Mouse (Mus musculus) small intestine, adult 2 months (tissue): ENCODE data around the gene Trmu. TPM values are rescaled to one million over a fixed set of nuclear protein-coding genes. Genes with fewer than 3 reads are reported as not detected.
"Not testable (repeated sequence)": the region's sequence is repeated elsewhere in the genome, so short reads cannot be mapped to it uniquely, and the experiment has no call there.

Experiments
- H3K27ac ChIP-seq: fragments of 200-500 bp; 2 replicates; pipeline ENCODE4 v1.5.1; 2012; ENCODE audit warnings: low read depth, low read length, control low read depth, inconsistent platforms; ENCODE audit not compliant: insufficient read depth
- H3K27me3 ChIP-seq: fragments of 200-500 bp; 2 replicates; pipeline ENCODE4 v1.6.1; 2012; ENCODE audit warnings: mild to moderate bottlenecking, moderate library complexity, low read length, inconsistent platforms; ENCODE audit not compliant: control insufficient read depth, insufficient read depth
- H3K36me3 ChIP-seq: fragments of 200-500 bp; 2 replicates; pipeline ENCODE4 v1.6.1; 2012; ENCODE audit warnings: mild to moderate bottlenecking, low read length, control low read depth, inconsistent platforms; ENCODE audit not compliant: control insufficient read depth, insufficient read depth
- H3K4me1 ChIP-seq: fragments of 200-500 bp; 2 replicates; pipeline ENCODE4 v1.6.1; 2012; ENCODE audit warnings: low read length, inconsistent platforms, mixed read lengths; ENCODE audit not compliant: control insufficient read depth, insufficient read depth, insufficient read length
- H3K4me3 ChIP-seq: fragments of 200-500 bp; 2 replicates; pipeline ENCODE4 v1.5.1; 2012; ENCODE audit warnings: low read depth, mild to moderate bottlenecking, control low read depth, inconsistent platforms, low read length, moderate library complexity
- CTCF ChIP-seq: fragments of 200-500 bp; IDR thresholded peaks from 2 replicates; pipeline ENCODE4 v1.5.1; 2012; ENCODE audit warnings: low read depth, mild to moderate bottlenecking, control low read depth, inconsistent platforms, low read length, moderate library complexity, mixed read lengths; ENCODE audit not compliant: insufficient replicate concordance, insufficient read length; ENCODE audit errors: extremely low read depth
- POLR2A ChIP-seq: fragments of 200-500 bp; IDR thresholded peaks from 2 replicates; pipeline ENCODE4 v1.6.1; 2012; ENCODE audit warnings: low read depth, mild to moderate bottlenecking, control low read depth, inconsistent platforms, low read length, moderate library complexity
- whole genome bisulfite sequencing: fragments of 180-500 bp; shearing (Covaris S2); methylation state at CpG from one replicate; pipeline ENCODE4 v1.1.7; 2018; 5-methylcytosine and 5-hydroxymethylcytosine counted together
- polyA plus RNA-seq: library from polyadenylated mRNA; depleted of rRNA; stranded (reverse); fragments of >200 nt; gene quantifications from 2 replicates; pipeline ENCODE4 v1.2.3, GENCODE M21; 2012

Trmu gene
- polyA plus RNA-seq, 1 experiment = 16.0 TPM

- 55% methylated on average over 6 of the region's 6 CpGs for WGBS
- no peak overlapping the region for H3K27ac ChIP-seq
- no peak for TF ChIP-seq POLR2A
- TF ChIP-seq CTCF = peak; percentile 75; the same call in 1 of the 2 replicates
These were observed 38.1 kb upstream of the Trmu start for GRCm38 (mm10) chr15:85840983-85841382.

GRCm38 (mm10) chr15:85841796-85842360, 37.2 kb upstream of the Trmu start:
- no peaks in the 10 kb centered on the region for H3K27me3 ChIP-seq
- no peak overlapping the region for H3K4me3 ChIP-seq
- H3K27ac ChIP-seq = no peak overlapping the region
- whole genome bisulfite sequencing = 88% methylated on average over 5 of the region's 5 CpGs
- peaks cover 16% of the 10 kb centered on the region for H3K36me3 ChIP-seq
- no peaks in the 10 kb centered on the region; the same call in 1 of the 2 replicates for H3K4me1 ChIP-seq
- TF ChIP-seq POLR2A = no peak
- no peak for TF ChIP-seq CTCF

More at GRCm38 (mm10) chr15:85840983-85841382, 38.1 kb upstream of the Trmu start:
- Histone ChIP-seq H3K27me3 (no peaks in the 10 kb centered on the region), H3K36me3 (peaks cover 15% of the 10 kb centered on the region), H3K4me3 (no peak overlapping the region), H3K4me1 (no peaks in the 10 kb centered on the region; the same call in 1 of the 2 replicates)

- Histone ChIP-seq H3K4me3 (no peak overlapping the region), H3K27ac (no peak overlapping the region), H3K4me1 (no peaks in the 10 kb centered on the region; the same call in 1 of the 2 replicates), H3K36me3 (peaks cover 19% of the 10 kb centered on the region), H3K27me3 (no peaks in the 10 kb centered on the region)
- TF ChIP-seq CTCF = no peak
- TF ChIP-seq POLR2A = no peak
These were observed 34.0 kb upstream of the Trmu start for GRCm38 (mm10) chr15:85845071-85845470.

GRCm38 (mm10) chr15:85851656-85852392, 27.3 kb upstream of the Trmu start:
- Histone ChIP-seq H3K4me3 (no peak overlapping the region), H3K36me3 (peaks cover 7% of the 10 kb centered on the region), H3K27ac (no peak overlapping the region), H3K27me3 (no peaks in the 10 kb centered on the region), H3K4me1 (no peaks in the 10 kb centered on the region)
- 88% methylated on average over 12 of the region's 12 CpGs for WGBS
- TF ChIP-seq CTCF (no peak), POLR2A (no peak)

- Histone ChIP-seq H3K36me3 (peaks cover 6% of the 10 kb centered on the region), H3K27me3 (no peaks in the 10 kb centered on the region), H3K4me3 (peak overlapping the region; percentile 75), H3K27ac (no peak overlapping the region), H3K4me1 (peaks cover 2% of the 10 kb centered on the region; the same call in 1 of the 2 replicates)
- WGBS = 8% methylated on average over 15 of the region's 15 CpGs
- TF ChIP-seq POLR2A (no peak), CTCF (no peak)
These were observed 20.1 kb upstream of the Trmu start for GRCm38 (mm10) chr15:85858980-85859489.

- H3K36me3 ChIP-seq = peaks cover 10% of the 10 kb centered on the region
- peak within 1 kb of the TSS; percentile 94 for H3K4me3 ChIP-seq
- no peak for TF ChIP-seq CTCF
- peak; percentile 63; the same call in 1 of the 2 replicates for TF ChIP-seq POLR2A
- no peaks in the 10 kb centered on the region for H3K27me3 ChIP-seq
- under 1% methylated on average over 42 of the region's 42 CpGs for WGBS
- peaks cover 2% of the 10 kb centered on the region; the same call in 1 of the 2 replicates for H3K4me1 ChIP-seq
- no peak within 1 kb of the TSS for H3K27ac ChIP-seq
These were observed 19.6 kb upstream of the Trmu start, which contains the start of gene Gtse1 for GRCm38 (mm10) chr15:85859490-85860031. Gtse1 (plus strand) TSS chr15:85859745.

- not testable (repeated sequence) for H3K27ac ChIP-seq, H3K4me3 ChIP-seq, H3K27me3 ChIP-seq, H3K4me1 ChIP-seq
- H3K36me3 ChIP-seq = peaks cover 20% of the 10 kb centered on the region
- WGBS = 97% methylated on average over 7 of the region's 7 CpGs
These were observed 13.2 kb upstream of the Trmu start for GRCm38 (mm10) chr15:85865913-85866312.
